ENCODE assay signal across 25 mouse cellular contexts in the genomic region with DNA sequence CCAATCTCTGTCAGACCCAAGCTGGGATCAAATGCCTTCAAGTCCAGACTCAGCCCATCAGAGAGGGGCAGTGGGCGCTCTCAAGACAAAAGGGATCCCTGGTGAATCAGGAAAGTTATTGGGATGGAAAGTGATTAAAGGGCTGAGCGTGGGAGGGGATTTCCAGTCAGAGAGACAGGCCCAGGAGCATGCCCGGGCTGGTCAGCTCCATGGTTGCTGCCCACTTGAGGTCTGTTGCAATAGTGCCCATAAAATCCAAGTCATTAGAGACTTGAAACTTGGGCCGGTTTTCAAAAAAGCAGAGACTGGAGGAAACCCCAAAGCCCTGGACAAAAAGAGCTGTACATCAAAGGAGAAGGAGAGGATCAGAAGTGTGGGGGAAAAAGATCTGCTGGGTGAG. TPM values are rescaled to one million over a fixed set of nuclear protein-coding genes. Genes with fewer than 3 reads are reported as not detected.
DNase-seq lines count a peak whose midpoint lies in the region; ATAC-seq and TF ChIP-seq lines count a peak whose summit lies in the region.
"Had no signal": no experiment of that assay in that cellular context is flagged by ENCODE, and none has a peak within 500 bp of the region (broad histone marks: within the 10 kb centered on the region; RNA-seq: fewer than 3 reads in every experiment).

No protein-coding gene starts in this region.

- peaks cover 44% of the 10 kb centered on the region for H3K4me1 ChIP-seq in embryonic facial prominence, embryonic 13.5 days
- H3K4me1 ChIP-seq in embryonic facial prominence, embryonic 10.5 days: peaks cover 20% of the 10 kb centered on the region
- H3K4me1 ChIP-seq in embryonic fibroblast, embryonic 13.5 days (ENCODE audit: control insufficient read depth, insufficient read depth, low read length): 0 out of 2 replicates have a peak, but pooled peaks cover 3% of the 10 kb centered on the region
- peaks cover 2% of the 10 kb centered on the region; the same call in 1 of the 2 replicates for H3K4me1 ChIP-seq in lung, adult 2 months (ENCODE audit: control insufficient read depth, insufficient read depth, low read length)

- no peak overlapping the region for H3K9ac ChIP-seq in embryonic facial prominence, embryonic 13.5 days
- H3K9ac ChIP-seq: embryonic facial prominence, embryonic 12.5 days; forebrain, embryonic 12.5 days; heart, embryonic 12.5 days; hindbrain, embryonic 14.5 days had no signal

- H3K4me2 ChIP-seq in embryonic facial prominence, embryonic 13.5 days: no peak overlapping the region
- H3K4me2 ChIP-seq: embryonic facial prominence, embryonic 12.5 days; forebrain, embryonic 12.5 days; heart, embryonic 12.5 days; hindbrain, embryonic 14.5 days; liver, embryonic 11.5 days had no signal

- WGBS in embryonic facial prominence, embryonic 13.5 days: 60% methylated on average over 4 of the region's 4 CpGs
- 70% methylated on average over 4 of the region's 4 CpGs for WGBS in embryonic facial prominence, embryonic 10.5 days
- WGBS in lung, adult 2 months: 71% methylated on average over 4 of the region's 4 CpGs

- no peaks in the 10 kb centered on the region for H3K9me3 ChIP-seq in embryonic facial prominence, embryonic 13.5 days
- H3K9me3 ChIP-seq in embryonic facial prominence, embryonic 10.5 days: no peaks in the 10 kb centered on the region
- H3K9me3 ChIP-seq: embryonic facial prominence, embryonic 12.5 days; forebrain, embryonic 12.5 days; heart, embryonic 12.5 days; megakaryocyte, embryonic 14.5 days had no signal

- H3K27me3 ChIP-seq in embryonic facial prominence, embryonic 13.5 days: no peaks in the 10 kb centered on the region
- H3K27me3 ChIP-seq in embryonic facial prominence, embryonic 10.5 days (replicated peaks; ENCODE audit: low read depth, poor library complexity, severe bottlenecking): peaks cover 15% of the 10 kb centered on the region
- H3K27me3 ChIP-seq: embryonic facial prominence, embryonic 12.5 days; heart, embryonic 12.5 days; megakaryocyte, embryonic 14.5 days had no signal

- intact Hi-C loops in heart, postnatal 25 days (cut with DNase I): no loop called here

- H3K4me3 ChIP-seq in embryonic facial prominence, embryonic 13.5 days: no peak overlapping the region
- no peak overlapping the region for H3K4me3 ChIP-seq in embryonic facial prominence, embryonic 10.5 days
- H3K4me3 ChIP-seq in embryonic fibroblast, embryonic 13.5 days (ENCODE audit: insufficient read depth, low read length): no peak overlapping the region
- H3K4me3 ChIP-seq in lung, adult 2 months (replicated peaks; ENCODE audit: extremely low read depth, low read depth, low read length): no peak overlapping the region
- H3K4me3 ChIP-seq: embryonic facial prominence, embryonic 12.5 days; forebrain, embryonic 12.5 days; heart, embryonic 12.5 days; left cerebral cortex, adult 2 months; megakaryocyte, embryonic 14.5 days had no signal

- H3K27ac ChIP-seq in embryonic facial prominence, embryonic 13.5 days: peak overlapping the region; percentile 48; the same call in 1 of the 2 replicates
- no peak overlapping the region for H3K27ac ChIP-seq in embryonic facial prominence, embryonic 10.5 days (replicated peaks)
- H3K27ac ChIP-seq in embryonic fibroblast, embryonic 13.5 days (ENCODE audit: insufficient read depth, low read length): peak overlapping the region; percentile 90
- H3K27ac ChIP-seq: embryonic facial prominence, embryonic 12.5 days; forebrain, embryonic 12.5 days; hindbrain, embryonic 14.5 days; left cerebral cortex, adult 2 months had no signal

- no peak for DNase-seq in embryonic facial prominence, embryonic 10.5 days (ENCODE audit: low spot score)
- peak; percentile 37 to 58 for DNase-seq in urinary bladder, postnatal 36 days (ENCODE audit: low spot score in 2 of 2)
- no peak for DNase-seq in urinary bladder, postnatal 25 days (ENCODE audit: low spot score)
- no peak for DNase-seq in lung, adult 2 months
- DNase-seq in cerebellum, postnatal 14 days: no peak
- no peak for DNase-seq in heart, postnatal 25 days (ENCODE audit: low spot score)
- DNase-seq: adrenal gland, postnatal 36 days; cerebellum, adult 8-10 months; heart, adult 11 months; heart, postnatal 14 days; kidney, postnatal 10 days; midbrain, embryonic 14.5 days; spleen, adult 18-20 months; thymus, postnatal 14 days had no signal

- no peak for TF ChIP-seq CTCF in embryonic fibroblast, embryonic 13.5 days (IDR thresholded peaks at IDR 0.05; ENCODE audit: borderline replicate concordance, insufficient read depth, low read length)
- no peak for TF ChIP-seq CTCF in lung, adult 2 months (IDR thresholded peaks at IDR 0.05; ENCODE audit: insufficient read depth, low read length)

- no peaks in the 10 kb centered on the region for H3K36me3 ChIP-seq in embryonic facial prominence, embryonic 13.5 days
- H3K36me3 ChIP-seq in embryonic facial prominence, embryonic 10.5 days (replicated peaks): no peaks in the 10 kb centered on the region
- H3K36me3 ChIP-seq: embryonic facial prominence, embryonic 12.5 days; forebrain, embryonic 12.5 days; heart, embryonic 12.5 days had no signal

- no peak for ATAC-seq in embryonic facial prominence, embryonic 13.5 days (ENCODE audit: insufficient number of reproducible peaks, insufficient read depth, low FRiP score, low TSS enrichment, low read depth)
- ATAC-seq: activated CD4-positive, CD25-positive, alpha-beta regulatory T cell, adult 4 months had no signal

- 0 out of 2 replicates have a peak, but pooled peaks have one; percentile 12 for TF ChIP-seq POLR2A in embryonic fibroblast, embryonic 13.5 days (IDR thresholded peaks at IDR 0.05; ENCODE audit: low read depth, low read length)
- TF ChIP-seq POLR2A in lung, adult 2 months (IDR thresholded peaks at IDR 0.05; ENCODE audit: borderline replicate concordance, extremely low read depth, low read depth, low read length): no peak

RNA-seq across cellular contexts. Expression of a gene that starts 6.2 kb away (rescaled TPM):
- polyA plus RNA-seq in embryonic facial prominence, embryonic 13.5 days (2015; fragmentation: Nextera tagmentation; extraction: Ambion mirVana): 78.0 and 85.6 TPM in 2 replicates
- polyA plus RNA-seq in embryonic facial prominence, embryonic 10.5 days (2016; fragmentation: Nextera tagmentation; extraction: Ambion mirVana): 29.0 and 32.2 TPM in 2 replicates
- polyA plus RNA-seq in embryonic fibroblast, embryonic 13.5 days (2011; ENCODE audit: insufficient read length, low read depth, missing spikeins): 147 and 179 TPM in 2 replicates
- polyA plus RNA-seq in lung, adult 2 months (2012; rRNA removed): 98.6 and 156 TPM in 2 replicates
- total RNA-seq in heart, postnatal 25 days (2021): 10 to 100 TPM; 12.9 to 14.6 TPM

RNA-seq across cellular contexts. Expression of a gene that starts 19.5 kb away (rescaled TPM):
- polyA plus RNA-seq in embryonic facial prominence, embryonic 13.5 days (2015; fragmentation: Nextera tagmentation; extraction: Ambion mirVana): 28.9 and 33.8 TPM in 2 replicates
- 5.5 and 7.9 TPM in 2 replicates for polyA plus RNA-seq in embryonic facial prominence, embryonic 10.5 days (2016; fragmentation: Nextera tagmentation; extraction: Ambion mirVana)
- polyA plus RNA-seq in embryonic fibroblast, embryonic 13.5 days (2011; ENCODE audit: insufficient read length, low read depth, missing spikeins): 1.1 and 1.5 TPM in 2 replicates
- polyA plus RNA-seq in lung, adult 2 months (2012; rRNA removed): 0.26 and 1.5 TPM in 2 replicates
- total RNA-seq in heart, postnatal 25 days (2021): 1 to 10 TPM; 2.0 to 2.3 TPM
- polyA plus RNA-seq: activated CD4-positive, CD25-positive, alpha-beta regulatory T cell, adult 4 months had no signal

RNA-seq across cellular contexts. Expression of a gene that starts 39.8 kb away (rescaled TPM):
- polyA plus RNA-seq in embryonic facial prominence, embryonic 13.5 days (2015; fragmentation: Nextera tagmentation; extraction: Ambion mirVana): 77.0 and 79.3 TPM in 2 replicates
- polyA plus RNA-seq in embryonic facial prominence, embryonic 10.5 days (2016; fragmentation: Nextera tagmentation; extraction: Ambion mirVana): 47.4 and 51.9 TPM in 2 replicates
- polyA plus RNA-seq in embryonic fibroblast, embryonic 13.5 days (2011; ENCODE audit: insufficient read length, low read depth, missing spikeins): 453 and 629 TPM in 2 replicates
- 556 and 717 TPM in 2 replicates for polyA plus RNA-seq in lung, adult 2 months (2012; rRNA removed)
- 10 to 100 TPM; 48.0 to 56.7 TPM for total RNA-seq in heart, postnatal 25 days (2021)

RNA-seq across cellular contexts. Expression of a gene that starts 58.7 kb away (rescaled TPM):
- 13.2 and 13.6 TPM in 2 replicates for polyA plus RNA-seq in embryonic facial prominence, embryonic 13.5 days (2015; fragmentation: Nextera tagmentation; extraction: Ambion mirVana)
- polyA plus RNA-seq in embryonic facial prominence, embryonic 10.5 days (2016; fragmentation: Nextera tagmentation; extraction: Ambion mirVana): 7.5 TPM in 2 replicates
- not detected in 2 replicates for polyA plus RNA-seq in embryonic fibroblast, embryonic 13.5 days (2011; ENCODE audit: insufficient read length, low read depth, missing spikeins)
- polyA plus RNA-seq in lung, adult 2 months (2012; rRNA removed): 6.9 and 43.2 TPM in 2 replicates
- 1 to 10 TPM; 5.6 to 6.0 TPM for total RNA-seq in heart, postnatal 25 days (2021)
- total RNA-seq: adrenal gland, postnatal 36 days; gastrocnemius, adult 8-10 months had no signal

Comparison
In these comparisons a context has a peak if more than half of its experiments do, and no peak if none do; other contexts are left out.
1. DNase-seq: peak in urinary bladder, postnatal 36 days (2 of 2); none in embryonic facial prominence, embryonic 10.5 days (single experiment), urinary bladder, postnatal 25 days (single experiment), lung, adult 2 months (single experiment), cerebellum, postnatal 14 days (0 of 2) and heart, postnatal 25 days (single experiment).